Mouse (Mus musculus): Measurements from ENCODE around the gene Ush1g.

Ush1g gene

GRCm38 (mm10) chr11:115329339-115329738 lies 7.5 kb upstream of the Ush1g start:
- DNase-seq = no peak

- peak; percentile 60 for DNase-seq
These were observed 4.9 kb upstream of the Ush1g start for GRCm38 (mm10) chr11:115326730-115327129.

GRCm38 (mm10) chr11:115323354-115323753 lies 1.5 kb upstream of the Ush1g start:
- no peak for DNase-seq

- no peak for DNase-seq
These were observed 2.0 kb downstream of the Ush1g start for GRCm38 (mm10) chr11:115319704-115320383.

GRCm38 (mm10) chr11:115318245-115319027 lies 3.4 kb downstream of the Ush1g start:
- no peak for DNase-seq

- DNase-seq = no peak
These were observed 4.6 kb downstream of the Ush1g start for GRCm38 (mm10) chr11:115317204-115317603.

- no peak for DNase-seq
These were observed 7.6 kb downstream of the Ush1g start for GRCm38 (mm10) chr11:115314249-115314648.

- no peak for DNase-seq
These were observed 13.1 kb downstream of the Ush1g start for GRCm38 (mm10) chr11:115308781-115309180.

- DNase-seq = no peak
These were observed 15.0 kb downstream of the Ush1g start, which contains the start of gene Otop2 for GRCm38 (mm10) chr11:115306863-115307262. Gene Otop2 (plus strand): TSS chr11:115307163.

- DNase-seq = no peak
These were observed 18.7 kb downstream of the Ush1g start for GRCm38 (mm10) chr11:115303167-115303566.

GRCm38 (mm10) chr11:115301351-115301750 lies 20.5 kb downstream of the Ush1g start:
- no peak for DNase-seq

- no peak for DNase-seq
These were observed 21.1 kb downstream of the Ush1g start for GRCm38 (mm10) chr11:115300745-115301144.

- DNase-seq = no peak
These were observed 23.7 kb downstream of the Ush1g start for GRCm38 (mm10) chr11:115298160-115298559.

GRCm38 (mm10) chr11:115297214-115297826 lies 24.5 kb downstream of the Ush1g start, which contains the start of gene Fads6:
Gene Fads6 (minus strand): TSS chr11:115297663.
- DNase-seq = peak; percentile 83

GRCm38 (mm10) chr11:115296471-115297210 lies 25.2 kb downstream of the Ush1g start:
- DNase-seq = no peak

GRCm38 (mm10) chr11:115295939-115296338 lies 25.9 kb downstream of the Ush1g start:
- no peak for DNase-seq

GRCm38 (mm10) chr11:115292631-115293375 lies 29.0 kb downstream of the Ush1g start:
- DNase-seq = no peak

GRCm38 (mm10) chr11:115291503-115291902 lies 30.3 kb downstream of the Ush1g start:
- DNase-seq = no peak

- DNase-seq = no peak
These were observed 30.9 kb downstream of the Ush1g start for GRCm38 (mm10) chr11:115290919-115291318.

- DNase-seq = no peak
These were observed 31.5 kb downstream of the Ush1g start for GRCm38 (mm10) chr11:115290314-115290713.

- DNase-seq = no peak
These were observed 32.0 kb downstream of the Ush1g start for GRCm38 (mm10) chr11:115289885-115290284.

- DNase-seq = no peak
These were observed 33.5 kb downstream of the Ush1g start for GRCm38 (mm10) chr11:115288305-115288704.
